Mouse (Mus musculus) liver, embryonic 14.5 days (tissue): ENCODE data around the gene Ttll11. TPM values are rescaled to one million over a fixed set of nuclear protein-coding genes. Genes with fewer than 3 reads are reported as not detected.

Experiments used
- ATAC-seq: fragments of 200-750 bp; cut with Nextera tagmentation; 2 replicates; pipeline ENCODE4 v1.8.0; 2017; ENCODE audit warnings: moderate number of reproducible peaks, mild to moderate bottlenecking, moderate library complexity; ENCODE audit not compliant: insufficient read depth
- DNase-seq, 3 experiments: peaks; one replicate each; pipeline ENCODE4 v3.0.0-alpha.2; 2012 to 2013; ENCODE audit warnings: low read depth in 3 of 3, low spot score in 3 of 3
- H3K27ac ChIP-seq: fragments of 300-500 bp; sonication (generic); 2 replicates; pipeline ENCODE4 v1.5.1; 2014; ENCODE audit warnings: moderate library complexity, mild to moderate bottlenecking, control low read depth, inconsistent platforms
- H3K27me3 ChIP-seq: fragments of 300-500 bp; sonication (generic); 2 replicates; pipeline ENCODE4 v1.6.1; 2014; ENCODE audit warnings: mild to moderate bottlenecking, low read length, moderate library complexity; ENCODE audit not compliant: control insufficient read depth, insufficient read depth
- H3K36me3 ChIP-seq: fragments of 300-500 bp; sonication (generic); replicated peaks from 2 replicates; pipeline ENCODE4 v1.6.1; 2014; ENCODE audit warnings: low read depth; ENCODE audit not compliant: control insufficient read depth, insufficient read depth
- H3K4me1 ChIP-seq, 2 experiments: fragments of 200-500 bp in 1 of 2; fragments of 300-500 bp in 1 of 2; sonication (generic) in 1 of 2; replicated peaks; 2 replicates each; pipeline ENCODE4 v1.6.1; 2012 to 2014; ENCODE audit warnings: antibody characterized with exemption in 1 of 2, inconsistent platforms in 1 of 2, low read length in 1 of 2; ENCODE audit not compliant: control insufficient read depth in 2 of 2, insufficient read depth in 2 of 2
- H3K4me2 ChIP-seq: fragments of 300-500 bp; sonication (generic); 2 replicates; pipeline ENCODE4 v1.6.1; 2014; ENCODE audit warnings: low read depth, mild to moderate bottlenecking, control low read depth, moderate library complexity
- H3K4me3 ChIP-seq, 2 experiments: fragments of 200-500 bp in 1 of 2; fragments of 300-500 bp in 1 of 2; sonication (generic) in 1 of 2; 2 replicates each; pipeline ENCODE4 v1.5.1; 2012 to 2014; ENCODE audit warnings: low read depth in 2 of 2, low read length in 2 of 2, mild to moderate bottlenecking in 2 of 2, control low read depth in 1 of 2, inconsistent platforms in 1 of 2, moderate library complexity in 1 of 2; ENCODE audit not compliant: insufficient read depth in 1 of 2
- H3K9ac ChIP-seq: fragments of 300-500 bp; sonication (generic); replicated peaks from 2 replicates; pipeline ENCODE4 v1.6.1; 2014; ENCODE audit warnings: mild to moderate bottlenecking, control low read depth, moderate library complexity
- H3K9me3 ChIP-seq: fragments of 300-500 bp; sonication (generic); 2 replicates; pipeline ENCODE4 v1.6.1; 2016; ENCODE audit warnings: low read length, mixed read lengths; ENCODE audit not compliant: control insufficient read depth
- CTCF ChIP-seq: IDR thresholded peaks from 2 replicates; pipeline ENCODE4 v1.5.1; 2016; ENCODE audit warnings: antibody characterized with exemption, low read depth, control low read depth
- EP300 ChIP-seq: IDR thresholded peaks from 2 replicates; pipeline ENCODE4 v1.6.1; 2016; ENCODE audit warnings: antibody characterized with exemption, low read depth
- WGBS: fragments of 180-500 bp; shearing (Covaris S2); extraction: QIAGEN DNeasy Blood & Tissue Kit; methylation state at CpG from one replicate; pipeline ENCODE4 v1.1.7; 2014; ENCODE audit not compliant: insufficient replicate concordance; 5-methylcytosine and 5-hydroxymethylcytosine counted together
- polyA plus RNA-seq, 2 experiments: library from polyadenylated mRNA; depleted of rRNA in 1 of 2; stranded (reverse) in 1 of 2; unstranded in 1 of 2; fragments of >200 nt; fragmentation: Nextera tagmentation in 1 of 2; extraction: Ambion mirVana in 1 of 2; gene quantifications; 2 replicates each; pipeline versions ENCODE4 v1.2.1 to v1.2.3; 2012 to 2014

Gene Ttll11
- polyA plus RNA-seq, 2 experiments: 0.42 to 0.83 TPM

- Histone ChIP-seq H3K4me1 (no peaks in the 10 kb centered on the region), H3K27ac (no peak overlapping the region), H3K4me3 (no peak overlapping the region), H3K9me3 (no peaks in the 10 kb centered on the region), H3K27me3 (no peaks in the 10 kb centered on the region), H3K36me3 (no peaks in the 10 kb centered on the region), H3K4me2 (no peak overlapping the region), H3K9ac (no peak overlapping the region)
- DNase-seq (no peak), ATAC-seq (no peak)
- TF ChIP-seq CTCF (no peak), EP300 (no peak)
- WGBS: 50% methylated on average over 8 of the region's 8 CpGs
These were observed 219.4 kb downstream of the Ttll11 start for GRCm38 (mm10) chr2:35760352-35760751.

- Histone ChIP-seq H3K4me1 (no peaks in the 10 kb centered on the region), H3K36me3 (no peaks in the 10 kb centered on the region), H3K27ac (no peak overlapping the region), H3K27me3 (no peaks in the 10 kb centered on the region), H3K4me2 (no peak overlapping the region), H3K9ac (no peak overlapping the region), H3K9me3 (no peaks in the 10 kb centered on the region), H3K4me3 (no peak overlapping the region)
- WGBS: 16% methylated on average over 7 of the region's 7 CpGs
- TF ChIP-seq EP300: no peak
- DNase-seq (no peak), ATAC-seq (no peak)
These were observed 223.2 kb downstream of the Ttll11 start for GRCm38 (mm10) chr2:35756467-35756866.

GRCm38 (mm10) chr2:35751781-35752505 is 227.8 kb downstream of the Ttll11 start:
- ATAC-seq: no peak
- 69% methylated on average over 18 of the region's 18 CpGs for WGBS
- Histone ChIP-seq H3K4me2 (no peak overlapping the region), H3K4me3 (no peak overlapping the region), H3K27ac (no peak overlapping the region), H3K9me3 (no peaks in the 10 kb centered on the region), H3K27me3 (no peaks in the 10 kb centered on the region), H3K36me3 (no peaks in the 10 kb centered on the region), H3K9ac (no peak overlapping the region), H3K4me1 (no peaks in the 10 kb centered on the region)
- DNase-seq: no peak
- TF ChIP-seq CTCF: no peak
- no peak for TF ChIP-seq EP300

DNA sequence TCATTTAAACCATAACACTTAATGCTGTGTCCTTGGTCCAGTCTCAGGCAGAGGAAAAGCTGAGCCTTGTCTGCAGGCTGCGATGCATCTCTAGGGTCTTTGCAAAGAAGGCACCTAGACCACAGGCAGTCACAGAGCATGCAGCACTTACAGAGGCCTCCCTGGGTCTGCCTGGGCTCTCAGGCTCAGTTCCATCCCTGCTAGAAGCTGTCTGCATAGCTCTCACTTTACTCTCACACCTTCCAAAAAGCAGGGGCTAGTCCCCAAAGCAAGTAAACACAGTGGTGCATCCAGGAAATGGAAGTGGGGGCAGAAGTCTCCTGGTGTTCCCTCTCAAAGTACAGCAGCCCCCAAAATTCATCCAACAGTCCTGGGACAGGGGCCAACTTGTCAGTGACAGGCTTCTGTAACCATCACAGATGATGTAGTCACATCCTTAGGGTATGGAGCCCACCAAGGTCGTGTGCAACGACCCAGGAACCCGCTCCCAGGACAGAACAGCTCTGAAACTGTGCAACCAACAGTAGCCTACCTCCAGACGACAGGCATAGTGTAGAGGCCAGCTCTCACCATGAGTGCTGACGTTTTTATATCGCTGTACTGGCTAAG is 229.1 kb downstream of the Ttll11 start:
- DNase-seq (no peak), ATAC-seq (no peak)
- WGBS: 47% methylated on average over 7 of the region's 7 CpGs
- H3K4me3 ChIP-seq: no peak overlapping the region
- H3K27ac ChIP-seq: no peak overlapping the region
- no peak overlapping the region for H3K4me2 ChIP-seq
- TF ChIP-seq EP300 (no peak), CTCF (no peak)
- H3K9me3 ChIP-seq: no peaks in the 10 kb centered on the region
- no peaks in the 10 kb centered on the region for H3K4me1 ChIP-seq
- H3K27me3 ChIP-seq: no peaks in the 10 kb centered on the region
- H3K9ac ChIP-seq: no peak overlapping the region
- no peaks in the 10 kb centered on the region for H3K36me3 ChIP-seq

DNA sequence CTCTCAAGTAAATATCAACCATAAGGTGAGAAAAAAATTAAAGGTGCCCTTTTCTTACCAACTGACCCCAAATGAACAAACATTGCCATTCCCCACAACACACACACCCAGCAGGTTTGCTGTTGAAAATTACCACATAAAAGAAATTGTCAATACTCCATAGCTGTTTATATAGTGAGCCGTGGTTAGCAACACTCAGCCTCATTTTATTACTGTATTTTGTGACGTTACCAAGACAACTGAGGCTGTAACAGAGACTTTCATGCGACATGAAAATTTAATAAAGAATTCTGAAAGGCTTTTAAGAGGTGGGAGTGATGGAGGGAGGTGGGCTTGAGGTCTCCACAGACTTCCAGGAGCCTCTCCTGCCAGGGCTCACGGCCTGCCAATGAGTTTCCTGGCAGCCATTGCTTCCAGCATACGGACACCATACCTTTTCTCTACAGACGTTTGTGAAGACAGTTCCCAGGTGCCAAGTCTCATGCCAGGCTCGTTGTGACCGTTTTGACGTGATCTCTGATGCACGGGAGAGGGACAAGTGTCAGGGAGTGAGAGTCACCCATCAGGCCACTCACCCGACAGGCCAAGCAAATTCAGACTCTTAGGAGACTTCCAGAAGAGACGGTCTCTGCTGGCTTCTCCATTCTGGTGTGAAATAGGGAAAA is 232.2 kb downstream of the Ttll11 start:
- Histone ChIP-seq H3K27me3 (no peaks in the 10 kb centered on the region), H3K4me1 (no peaks in the 10 kb centered on the region), H3K9me3 (no peaks in the 10 kb centered on the region), H3K9ac (no peak overlapping the region), H3K4me2 (no peak overlapping the region), H3K27ac (no peak overlapping the region), H3K4me3 (no peak overlapping the region), H3K36me3 (no peaks in the 10 kb centered on the region)
- WGBS: 62% methylated on average over 12 of the region's 12 CpGs
- no peak for ATAC-seq
- DNase-seq: no peak
- no peak for TF ChIP-seq CTCF
- TF ChIP-seq EP300: no peak
